Mouse (Mus musculus) E14TG2a.4 (cell line): Measurements from ENCODE around the gene Gm49405.

ENCODE experiments used
- H3K27me3 ChIP-seq: 2 replicates; pipeline ENCODE4 v1.6.1; 2014; ENCODE audit warnings: low read length, control low read depth; ENCODE audit not compliant: insufficient read depth
- H3K36me3 ChIP-seq: 2 replicates; pipeline ENCODE4 v1.6.1; 2014; ENCODE audit warnings: low read length, control low read depth; ENCODE audit not compliant: insufficient read depth
- H3K4me1 ChIP-seq: replicated peaks from 2 replicates; pipeline ENCODE4 v1.6.1; 2014; ENCODE audit warnings: low read depth, low read length, control low read depth
- H3K4me3 ChIP-seq: replicated peaks from 2 replicates; pipeline ENCODE4 v1.5.1; 2014; ENCODE audit warnings: mild to moderate bottlenecking, low read length
- H3K9me3 ChIP-seq: 2 replicates; pipeline ENCODE4 v1.6.1; 2014; ENCODE audit warnings: low read length, control low read depth
- CTCF ChIP-seq: conservative IDR thresholded peaks from 2 replicates; pipeline ENCODE4 v1.5.1; 2014; ENCODE audit warnings: low read length
- NANOG ChIP-seq: IDR thresholded peaks from 2 replicates; pipeline ENCODE4 v1.6.1; 2014; ENCODE audit warnings: borderline replicate concordance, low read length, mixed read lengths
- POU5F1 ChIP-seq: IDR thresholded peaks from 2 replicates; pipeline ENCODE4 v1.6.1; 2014; ENCODE audit warnings: low read length, borderline replicate concordance

The Gm49405 gene

DNA sequence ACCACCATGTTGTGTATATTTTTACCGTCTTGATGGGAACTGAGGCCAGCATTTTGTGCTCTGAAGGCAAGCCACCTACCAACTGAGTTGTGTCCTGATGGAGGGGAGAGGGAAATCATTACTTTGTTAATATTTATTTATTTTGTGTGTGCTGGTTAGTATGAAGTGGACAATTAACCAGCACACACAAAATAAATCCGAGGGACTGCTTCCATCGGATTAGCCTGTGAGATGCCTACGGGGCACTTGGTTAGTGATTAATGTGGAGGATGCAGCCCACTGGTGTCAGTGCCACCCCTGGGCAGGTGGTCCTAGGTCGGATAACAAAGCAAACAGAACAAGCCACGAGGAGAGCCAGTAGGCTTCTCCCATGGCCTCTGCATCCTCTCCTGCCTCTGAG, 5.5 kb upstream of the Gm49405 start:
- Histone ChIP-seq H3K4me3 (no peak overlapping the region), H3K36me3 (no peaks in the 10 kb centered on the region), H3K9me3 (no peaks in the 10 kb centered on the region), H3K4me1 (peaks cover 34% of the 10 kb centered on the region), H3K27me3 (no peaks in the 10 kb centered on the region; the same call in 1 of the 2 replicates)
- TF ChIP-seq NANOG (no peak), CTCF (no peak), POU5F1 (no peak)

DNA sequence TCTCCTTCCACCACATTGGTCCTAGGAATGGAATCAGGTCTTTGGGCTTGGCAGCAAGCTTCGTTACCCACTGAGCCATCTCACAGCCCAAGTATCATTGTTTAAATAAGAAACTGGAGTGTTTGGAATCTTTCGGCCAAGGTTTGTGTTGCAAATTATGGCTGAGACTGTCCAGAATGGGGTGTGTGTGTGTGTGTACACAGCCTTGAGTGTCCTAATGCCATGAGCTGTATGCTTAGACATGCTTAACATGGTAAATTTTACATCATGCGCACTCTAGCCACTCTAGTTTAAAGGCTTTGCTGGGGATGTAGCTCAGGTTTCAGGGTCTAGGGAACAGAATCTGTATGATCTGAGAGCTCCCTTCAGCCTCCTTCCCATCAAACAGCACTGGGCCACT, 4.9 kb upstream of the Gm49405 start:
- no peaks in the 10 kb centered on the region; the same call in 1 of the 2 replicates for H3K27me3 ChIP-seq
- H3K4me3 ChIP-seq = no peak overlapping the region
- H3K4me1 ChIP-seq = peaks cover 34% of the 10 kb centered on the region
- H3K36me3 ChIP-seq = no peaks in the 10 kb centered on the region
- TF ChIP-seq NANOG = no peak
- TF ChIP-seq POU5F1 = no peak
- no peak for TF ChIP-seq CTCF
- H3K9me3 ChIP-seq = no peaks in the 10 kb centered on the region

DNA sequence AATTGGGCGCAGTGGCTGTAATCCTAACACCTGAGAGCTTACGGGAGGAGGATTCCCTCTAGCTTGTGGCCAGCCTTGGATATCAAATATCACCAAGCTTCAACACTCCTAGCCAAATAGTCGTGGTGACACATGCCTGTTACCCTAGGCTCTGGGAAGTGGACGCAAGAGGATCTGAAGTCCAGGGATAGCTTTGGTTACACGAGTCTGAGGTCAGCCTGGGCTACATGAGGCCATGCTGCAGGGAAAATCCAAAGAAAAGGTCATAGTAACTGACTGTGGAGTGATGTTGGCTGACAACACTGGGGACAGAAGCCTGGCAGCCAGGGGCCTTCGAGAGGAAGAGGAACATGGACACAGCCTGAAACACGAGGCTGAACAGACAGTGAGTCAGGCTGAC, 4.3 kb upstream of the Gm49405 start:
- Histone ChIP-seq H3K9me3 (no peaks in the 10 kb centered on the region), H3K36me3 (no peaks in the 10 kb centered on the region), H3K27me3 (no peaks in the 10 kb centered on the region; the same call in 1 of the 2 replicates), H3K4me1 (peaks cover 38% of the 10 kb centered on the region), H3K4me3 (no peak overlapping the region)
- no peak for TF ChIP-seq POU5F1
- TF ChIP-seq NANOG = no peak
- no peak for TF ChIP-seq CTCF

DNA sequence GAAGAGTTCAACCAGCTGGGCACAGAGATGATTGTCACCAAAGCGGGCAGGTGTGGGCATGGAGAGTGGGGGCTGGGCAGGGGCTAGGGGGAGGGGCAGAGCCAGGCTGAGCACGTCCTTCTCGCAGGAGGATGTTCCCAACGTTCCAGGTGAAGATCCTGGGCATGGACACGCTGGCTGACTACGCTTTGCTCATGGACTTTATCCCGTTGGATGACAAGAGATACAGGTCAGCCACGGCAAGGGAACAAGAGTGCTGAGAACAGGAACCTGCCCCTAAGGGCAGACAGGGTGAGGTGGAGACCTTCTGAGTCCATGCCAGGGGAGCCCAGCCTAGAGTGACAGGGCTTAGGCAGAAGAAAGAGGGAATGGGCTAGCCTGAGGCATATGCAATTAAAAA, 3.7 kb upstream of the Gm49405 start:
- TF ChIP-seq POU5F1 = no peak
- no peak for TF ChIP-seq CTCF
- no peak for TF ChIP-seq NANOG

DNA sequence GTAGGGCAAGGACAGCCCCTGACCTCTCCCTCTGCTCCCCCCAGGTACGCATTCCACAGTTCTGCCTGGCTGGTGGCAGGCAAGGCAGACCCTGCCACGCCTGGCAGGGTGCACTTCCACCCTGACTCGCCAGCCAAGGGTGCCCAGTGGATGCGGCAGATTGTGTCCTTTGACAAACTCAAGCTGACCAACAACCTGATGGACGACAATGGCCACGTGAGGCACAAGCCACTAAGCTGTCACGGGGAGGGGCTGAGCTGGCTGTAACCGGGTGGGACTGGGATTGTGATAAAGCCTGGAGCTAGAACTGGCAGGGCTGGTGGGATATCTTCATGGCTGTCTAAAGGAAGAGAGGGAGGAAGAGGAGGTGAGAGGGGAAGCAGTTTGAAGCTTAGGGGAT, 3.2 kb upstream of the Gm49405 start:
- no peak overlapping the region for H3K4me3 ChIP-seq
- peaks cover 5% of the 10 kb centered on the region for H3K36me3 ChIP-seq
- H3K27me3 ChIP-seq = no peaks in the 10 kb centered on the region; the same call in 1 of the 2 replicates
- no peak for TF ChIP-seq POU5F1
- no peak for TF ChIP-seq CTCF
- TF ChIP-seq NANOG = no peak
- H3K4me1 ChIP-seq = peaks cover 48% of the 10 kb centered on the region
- H3K9me3 ChIP-seq = no peaks in the 10 kb centered on the region

More for the DNA sequence above, 3.7 kb upstream of the Gm49405 start:
- Histone ChIP-seq H3K27me3 (no peaks in the 10 kb centered on the region; the same call in 1 of the 2 replicates), H3K9me3 (no peaks in the 10 kb centered on the region), H3K4me3 (no peak overlapping the region), H3K36me3 (peaks cover under 1% of the 10 kb centered on the region), H3K4me1 (peaks cover 44% of the 10 kb centered on the region)

DNA sequence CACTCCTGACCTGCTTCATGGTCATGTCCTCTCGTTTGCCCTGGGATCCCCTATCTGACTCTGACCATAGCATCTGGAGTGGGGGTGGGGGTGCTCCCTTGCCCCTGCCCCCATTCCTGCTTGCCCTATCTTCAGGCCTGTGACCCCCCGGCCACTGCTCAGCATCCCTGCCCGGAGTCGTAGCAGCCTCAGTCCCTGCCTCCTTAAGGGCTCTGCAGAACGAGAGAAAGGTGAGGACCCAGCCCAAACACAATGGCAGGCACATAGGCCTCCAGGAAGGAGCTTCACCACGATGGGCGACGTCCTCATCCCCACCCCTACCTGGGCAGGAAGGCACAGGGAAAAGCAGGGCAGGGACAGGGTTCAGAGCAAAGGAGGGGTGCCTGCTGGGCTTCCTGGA, 2.1 kb upstream of the Gm49405 start:
- H3K27me3 ChIP-seq = no peaks in the 10 kb centered on the region; the same call in 1 of the 2 replicates
- H3K4me3 ChIP-seq = no peak overlapping the region
- peaks cover 50% of the 10 kb centered on the region for H3K4me1 ChIP-seq
- TF ChIP-seq POU5F1 (no peak), CTCF (no peak), NANOG (no peak)
- no peaks in the 10 kb centered on the region for H3K9me3 ChIP-seq
- peaks cover 5% of the 10 kb centered on the region for H3K36me3 ChIP-seq

DNA sequence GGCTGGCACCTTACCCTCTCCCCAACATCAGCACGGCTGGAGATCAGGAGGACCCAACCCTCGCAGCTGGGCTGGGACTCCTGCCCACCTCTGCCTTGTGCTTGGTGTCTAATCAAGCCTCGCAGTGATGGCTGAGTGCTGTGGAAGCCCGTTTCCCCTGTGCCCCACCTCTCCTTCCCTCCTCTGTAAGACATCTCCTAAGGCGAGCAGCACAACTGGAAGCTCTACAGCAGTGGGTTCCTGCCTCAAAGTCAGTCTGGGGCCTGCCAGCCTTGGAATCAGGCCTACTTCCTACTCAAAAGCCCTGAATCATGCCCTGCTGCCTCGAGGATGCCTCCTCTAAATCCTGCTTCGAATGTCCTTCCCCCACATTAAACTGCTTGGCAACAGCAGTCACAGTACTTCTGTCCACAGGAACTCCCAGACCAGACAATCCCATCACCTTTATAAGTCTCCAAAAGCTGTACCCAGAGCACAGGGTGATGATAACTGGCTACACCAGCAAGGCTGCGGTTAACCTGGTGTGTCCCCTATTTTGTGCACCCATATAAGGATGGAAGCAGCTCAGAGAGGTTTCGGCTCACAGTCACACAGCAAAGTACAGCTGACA, 1.2 kb upstream of the Gm49405 start:
- H3K4me1 ChIP-seq = peaks cover 59% of the 10 kb centered on the region
- H3K9me3 ChIP-seq = no peaks in the 10 kb centered on the region
- no peaks in the 10 kb centered on the region; the same call in 1 of the 2 replicates for H3K27me3 ChIP-seq
- TF ChIP-seq POU5F1 (no peak), NANOG (no peak), CTCF (no peak)
- H3K36me3 ChIP-seq = peaks cover 5% of the 10 kb centered on the region
- peak overlapping the region; percentile 95 for H3K4me3 ChIP-seq

DNA sequence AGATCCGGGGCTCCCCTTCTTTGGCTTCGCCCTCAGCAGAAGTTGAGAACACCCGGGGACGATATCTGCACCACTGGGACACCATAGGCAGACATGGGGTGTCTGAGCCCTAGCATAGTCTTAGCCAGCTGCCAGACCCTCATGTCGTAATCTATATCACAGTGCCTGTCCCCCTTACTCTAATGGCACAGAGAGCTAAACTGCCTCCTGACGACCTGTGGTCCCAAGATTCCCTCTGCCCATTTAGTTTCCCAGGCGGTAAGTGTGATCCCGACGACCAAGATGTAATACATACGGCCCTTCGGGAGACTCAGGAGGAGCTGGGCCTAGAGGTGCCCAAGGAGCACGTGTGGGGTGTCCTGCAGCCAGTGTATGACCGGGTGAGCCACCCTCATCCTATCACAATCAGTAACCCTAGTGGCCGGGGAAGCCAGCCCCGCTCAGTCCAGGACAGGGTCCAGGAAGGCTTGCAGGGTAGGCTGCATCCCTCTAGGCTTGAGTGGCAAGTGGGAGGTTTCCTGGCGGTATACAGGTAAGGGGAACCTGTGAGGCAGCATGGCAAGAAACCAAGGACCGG, 611 bp downstream of the Gm49405 start:
- Histone ChIP-seq H3K4me3 (peak overlapping the region; percentile 95), H3K9me3 (no peaks in the 10 kb centered on the region)
- no peak for TF ChIP-seq CTCF
- TF ChIP-seq POU5F1 = no peak
- TF ChIP-seq NANOG = no peak

DNA sequence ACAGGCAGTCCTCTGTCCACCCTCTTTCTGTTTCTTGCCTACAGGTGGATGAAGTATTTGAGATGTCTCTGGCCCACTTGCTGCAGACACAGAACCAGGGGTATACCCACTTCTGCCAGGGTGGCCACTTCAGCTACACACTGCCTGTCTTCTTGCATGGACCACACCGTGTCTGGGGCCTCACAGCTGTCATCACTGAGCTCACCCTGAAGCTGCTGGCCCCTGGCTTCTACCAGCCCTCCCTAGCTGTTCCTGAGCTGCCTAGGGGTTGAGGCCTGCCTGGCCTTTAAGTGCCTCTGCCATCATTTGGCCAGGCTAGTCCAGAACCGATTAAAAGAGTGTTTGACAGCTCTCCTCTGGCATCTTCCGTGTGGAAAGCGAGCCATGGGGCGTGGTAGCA, 1.3 kb downstream of the Gm49405 start:
- H3K36me3 ChIP-seq = peaks cover 27% of the 10 kb centered on the region
- H3K4me1 ChIP-seq = peaks cover 75% of the 10 kb centered on the region
- no peaks in the 10 kb centered on the region for H3K9me3 ChIP-seq
- TF ChIP-seq CTCF = no peak
- no peak for TF ChIP-seq NANOG
- no peak for TF ChIP-seq POU5F1
- H3K27me3 ChIP-seq = no peaks in the 10 kb centered on the region; the same call in 1 of the 2 replicates
- peak overlapping the region; percentile 95; the same call in 1 of the 2 replicates for H3K4me3 ChIP-seq

More for the DNA sequence above, 611 bp downstream of the Gm49405 start:
- Histone ChIP-seq H3K27me3 (no peaks in the 10 kb centered on the region; the same call in 1 of the 2 replicates), H3K36me3 (peaks cover 19% of the 10 kb centered on the region), H3K4me1 (peaks cover 71% of the 10 kb centered on the region)
